Mouse (Mus musculus): ENCODE results near the gene Tgfb3.

DNA sequence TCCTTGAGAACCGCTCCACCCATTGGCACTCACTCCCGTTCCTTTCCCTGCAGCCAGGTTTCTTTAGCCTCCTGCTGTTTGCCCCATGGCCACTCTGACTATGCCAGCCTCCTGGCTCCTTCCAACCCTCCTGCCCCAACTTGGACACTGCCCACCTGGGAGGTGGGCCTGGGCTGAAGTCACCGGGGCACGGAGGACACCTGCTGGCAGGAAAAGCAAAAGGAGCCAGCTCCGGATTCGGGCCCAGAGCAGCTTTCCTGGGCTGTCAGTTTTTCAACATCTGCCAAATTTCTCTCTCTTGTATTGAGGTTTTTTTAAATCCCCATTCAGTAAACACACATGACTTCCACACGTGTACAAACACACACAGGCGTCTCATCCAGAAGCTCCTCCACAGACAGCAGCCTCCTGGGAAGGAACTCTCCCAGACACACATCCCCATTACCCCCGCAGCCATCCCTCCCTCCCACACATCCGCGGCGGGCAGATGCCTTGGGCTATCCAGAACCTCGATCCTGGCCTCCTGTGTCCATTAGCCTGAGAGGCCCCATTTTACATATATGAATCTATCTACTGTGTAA lies 2.4 kb downstream of the Tgfb3 start:
- TF ChIP-seq EP300 (IDR thresholded peaks at IDR 0.05; ENCODE audit: low read depth) (no peak), CTCF (IDR thresholded peaks at IDR 0.05; ENCODE audit: low read depth) (peak; percentile 54)

Data from heart, postnatal 0 days (tissue).